Mouse (Mus musculus) frontal cortex, postnatal 25 days (tissue): ENCODE measurements around the gene Ahnak2.
"Not testable (repeated sequence)": the region's sequence is repeated elsewhere in the genome, so short reads cannot be mapped to it uniquely, and the experiment has no call there.

Source experiments
- DNase-seq, 2 experiments: peaks; one replicate each; pipeline ENCODE4 v3.0.0; 2022; ENCODE audit warnings: low spot score in 2 of 2

The Ahnak2 gene

DNA sequence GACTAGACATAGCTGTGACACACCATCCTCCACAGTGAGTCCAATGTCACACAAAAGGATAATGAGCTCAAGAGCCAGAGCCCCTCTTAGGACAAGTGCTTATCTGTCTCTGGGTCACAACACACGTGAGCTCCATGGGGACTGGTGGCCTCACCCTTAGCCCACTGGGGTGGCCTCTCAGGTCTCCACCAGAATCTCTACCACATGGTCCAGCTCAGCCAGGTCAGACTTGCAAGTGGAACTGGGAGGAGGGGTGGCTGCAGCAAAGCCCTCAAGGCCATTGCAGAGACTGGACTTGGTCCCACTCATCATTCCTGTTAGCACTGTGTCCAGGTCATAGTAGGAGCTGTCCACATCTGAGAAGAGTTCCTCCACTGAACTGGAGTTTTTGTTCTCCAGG is 18.8 kb upstream of the Ahnak2 start:
- no peak for DNase-seq

GRCm38 (mm10) chr12:112820401-112820999 is 18.0 kb upstream of the Ahnak2 start:
- no peak for DNase-seq

- DNase-seq: no peak
Observed at GRCm38 (mm10) chr12:112819057-112819662, 16.7 kb upstream of the Ahnak2 start.

GRCm38 (mm10) chr12:112816866-112817265 is 14.4 kb upstream of the Ahnak2 start:
- DNase-seq: not testable (repeated sequence)

DNA sequence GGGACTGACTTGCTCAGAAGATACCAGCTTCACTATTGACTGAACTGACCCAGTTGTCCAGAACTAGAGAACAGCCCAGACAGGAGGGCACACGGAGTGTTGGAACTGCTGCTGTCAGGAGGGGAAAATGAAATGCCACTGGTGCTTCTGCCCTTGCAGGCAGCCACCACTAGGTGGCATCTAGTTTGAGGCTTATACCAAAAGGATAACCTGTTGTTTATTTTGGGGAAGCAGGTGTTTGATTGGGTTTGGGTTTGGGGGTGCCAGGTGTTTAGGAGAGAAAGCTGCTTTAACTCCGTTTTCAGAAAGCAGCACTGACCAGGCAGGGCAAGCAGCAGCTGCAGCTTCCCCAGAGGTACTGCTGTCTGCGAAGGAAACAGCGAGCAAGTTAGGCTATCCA is 13.8 kb upstream of the Ahnak2 start:
- peak in 1 of 2 experiments; percentile 42 for DNase-seq

- DNase-seq: no peak
Observed at GRCm38 (mm10) chr12:112814682-112815470, 12.4 kb upstream of the Ahnak2 start.

DNA sequence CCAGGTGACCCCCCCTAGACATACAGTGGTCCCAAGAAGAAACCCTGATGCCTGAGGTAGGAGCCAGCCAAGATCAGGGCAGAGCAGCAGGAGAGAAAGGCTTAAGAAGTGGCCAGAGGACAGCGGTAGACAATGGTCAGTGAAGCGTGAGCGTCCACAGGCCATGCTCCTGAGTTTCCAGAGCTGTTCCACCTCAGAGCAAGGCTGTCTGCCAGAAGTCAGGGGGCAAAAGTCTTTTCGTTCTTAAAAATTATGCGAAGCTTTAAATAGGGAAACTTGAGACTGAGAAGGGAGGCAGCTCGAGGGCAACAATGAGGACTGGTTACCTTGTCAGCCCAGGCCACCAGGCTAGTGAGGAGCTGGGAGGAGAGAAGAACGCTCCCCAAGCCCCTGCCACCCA is 10.9 kb upstream of the Ahnak2 start:
- no peak for DNase-seq

DNA sequence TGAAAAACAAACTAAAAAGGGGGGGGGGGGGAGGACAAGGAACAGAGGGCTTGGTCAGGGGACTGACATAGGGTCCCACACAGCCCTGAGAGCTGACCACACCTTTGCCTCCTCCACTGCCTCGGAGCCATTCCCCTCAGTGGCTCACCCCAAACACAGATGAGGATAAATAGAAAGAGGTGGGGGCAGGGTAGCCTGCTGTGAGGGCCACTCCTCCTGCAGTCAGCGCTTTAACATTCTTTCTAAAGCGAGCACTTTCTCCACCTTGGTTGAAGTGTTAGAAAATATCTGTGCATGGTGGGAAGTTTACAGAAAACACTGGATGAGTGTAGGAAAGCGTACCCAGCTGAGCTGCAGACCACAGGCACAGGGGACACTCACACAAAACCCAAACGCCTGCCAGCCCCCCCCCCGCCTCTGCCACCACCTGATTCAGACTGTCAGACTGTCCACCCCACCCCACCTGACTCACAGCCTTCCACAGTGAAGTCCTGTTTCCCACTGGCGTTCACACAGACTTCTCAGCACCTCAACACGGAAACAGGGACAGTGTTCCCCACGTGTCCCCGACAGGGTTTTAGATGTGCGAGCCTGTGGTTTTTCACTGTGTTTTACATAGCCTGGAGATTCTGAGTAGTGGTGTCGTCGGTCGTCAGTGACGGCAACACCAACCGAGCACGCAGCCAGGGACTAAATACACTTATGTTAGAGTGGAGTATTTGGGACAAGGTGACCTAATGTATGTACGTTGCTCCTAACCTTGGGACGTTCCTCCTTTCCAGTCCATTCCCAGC is 7.8 kb upstream of the Ahnak2 start:
- no peak for DNase-seq

DNA sequence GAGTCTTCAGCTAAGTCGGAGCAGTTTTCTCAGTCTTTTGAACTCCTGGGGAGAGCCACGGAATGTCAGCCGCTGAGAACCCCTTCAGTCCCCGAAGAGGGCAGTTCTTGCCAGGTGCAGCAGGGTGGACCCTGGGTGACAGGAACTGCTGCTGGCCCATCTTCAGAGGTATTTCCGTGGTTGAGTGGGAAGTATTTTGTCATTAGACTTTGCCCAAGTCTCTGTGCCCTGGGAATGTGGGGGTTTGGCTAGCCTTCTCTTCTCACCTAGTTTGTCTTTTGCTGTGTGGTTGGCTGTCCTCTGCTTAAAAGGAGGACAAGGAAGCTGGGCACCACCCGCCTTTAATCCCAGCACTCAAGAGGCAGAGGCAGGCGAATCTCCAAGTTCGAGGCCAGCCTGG is 7.2 kb upstream of the Ahnak2 start:
- DNase-seq: no peak

DNA sequence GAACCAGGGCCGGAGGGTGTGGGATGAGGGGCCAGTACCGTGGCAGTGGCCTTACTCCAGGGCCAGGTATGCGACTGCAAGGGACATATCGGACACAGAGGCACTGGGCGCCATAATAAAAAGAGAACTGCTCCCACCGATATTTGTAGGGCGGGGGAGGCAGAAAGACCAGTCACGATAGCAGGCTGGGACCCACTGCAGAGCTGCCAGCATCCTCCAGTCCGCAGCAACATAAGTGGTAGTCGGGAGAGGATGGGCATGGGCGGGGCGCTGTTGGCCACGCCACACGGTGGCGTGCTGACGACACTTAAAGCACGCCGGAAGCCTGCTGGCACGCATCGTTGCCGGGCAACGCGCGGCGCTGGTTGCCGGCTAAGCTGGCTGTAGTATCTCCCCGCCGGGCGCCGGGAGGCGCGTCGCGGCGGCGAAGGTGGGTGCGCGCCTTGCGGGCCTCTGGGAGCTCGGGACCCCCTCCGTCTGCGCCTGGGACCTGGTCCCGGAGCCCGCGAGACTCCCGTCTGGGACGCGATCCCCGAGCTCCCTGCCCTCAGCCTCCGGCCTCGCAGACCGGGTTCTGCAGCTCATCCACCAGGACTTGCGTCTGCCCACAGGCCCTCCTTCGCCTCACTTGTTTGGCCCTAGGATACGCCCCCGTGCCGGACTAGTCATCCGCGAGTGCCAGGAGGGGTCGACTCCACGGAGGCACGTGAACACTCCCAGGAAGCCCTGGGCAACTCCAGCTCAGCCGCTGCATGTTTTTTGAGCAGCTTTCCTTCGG is 6.3 kb upstream of the Ahnak2 start, which contains the start of gene Clba1:
Clba1 (plus strand) TSS at position 351 of the 778 bp plus-strand sequence.
- peak; percentile 84 to 86 for DNase-seq

- no peak for DNase-seq
Observed at GRCm38 (mm10) chr12:112808212-112808586, 5.7 kb upstream of the Ahnak2 start.

DNA sequence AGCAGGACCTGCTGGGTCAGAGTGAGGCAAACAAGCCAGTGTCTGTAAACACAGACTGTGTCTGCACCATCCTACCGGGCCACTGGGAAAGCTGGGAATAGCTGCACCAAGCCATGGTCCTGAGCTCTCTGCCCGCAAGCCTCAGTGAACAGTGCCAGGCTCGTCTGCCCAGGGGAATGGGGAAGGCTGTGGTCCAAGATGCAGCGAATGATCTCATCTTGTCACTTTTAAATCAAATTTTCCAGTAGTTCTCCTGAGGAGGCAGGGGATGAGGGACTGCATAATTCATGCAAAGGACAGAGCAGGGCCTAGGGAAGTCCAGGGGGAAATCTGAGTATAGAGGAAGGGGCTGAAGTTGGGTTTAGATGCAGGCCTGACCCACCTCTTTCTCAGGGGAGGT is 5.3 kb upstream of the Ahnak2 start:
- DNase-seq: no peak

DNA sequence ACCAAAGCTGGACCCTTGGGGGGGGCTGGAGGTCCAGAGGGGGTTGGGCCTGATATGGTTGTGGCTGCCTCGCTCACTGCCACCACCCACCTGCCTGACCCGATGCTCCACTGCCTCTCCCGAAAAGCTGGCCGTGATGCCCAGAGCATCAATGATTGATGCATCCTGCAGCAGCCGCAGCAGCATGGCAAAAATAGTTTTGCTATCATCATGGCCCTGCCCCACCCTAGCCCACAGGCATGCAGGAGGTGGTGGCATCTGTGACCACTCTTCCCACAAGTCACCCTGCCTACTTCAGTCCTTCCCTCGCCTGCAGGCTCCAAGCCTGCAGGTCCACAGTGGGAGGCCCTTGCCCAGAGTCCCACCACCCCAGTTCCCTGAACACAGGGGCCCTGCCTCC is 3.6 kb upstream of the Ahnak2 start:
- no peak for DNase-seq

DNA sequence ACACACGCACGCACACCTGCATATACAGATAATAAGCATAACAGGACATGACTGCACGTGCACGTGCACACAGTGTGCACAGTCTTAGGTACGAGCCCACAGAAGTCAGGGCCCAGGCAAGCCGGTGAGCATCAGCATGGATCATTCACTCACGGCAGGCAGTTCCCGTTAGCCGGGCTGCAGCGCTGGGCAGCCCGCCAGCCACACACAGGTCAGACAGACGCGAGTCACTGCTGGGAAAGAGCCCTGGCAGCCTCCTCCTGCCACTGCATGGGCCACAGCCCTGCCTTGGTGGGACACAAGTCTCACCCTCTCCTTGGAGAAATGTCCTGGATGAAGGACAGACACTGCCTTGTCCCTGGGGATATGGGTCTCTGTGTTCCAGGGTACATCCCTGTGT is 1.6 kb upstream of the Ahnak2 start:
- DNase-seq: no peak

- no peak for DNase-seq
Observed at GRCm38 (mm10) chr12:112802917-112803316, 460 bp upstream of the Ahnak2 start.

DNA sequence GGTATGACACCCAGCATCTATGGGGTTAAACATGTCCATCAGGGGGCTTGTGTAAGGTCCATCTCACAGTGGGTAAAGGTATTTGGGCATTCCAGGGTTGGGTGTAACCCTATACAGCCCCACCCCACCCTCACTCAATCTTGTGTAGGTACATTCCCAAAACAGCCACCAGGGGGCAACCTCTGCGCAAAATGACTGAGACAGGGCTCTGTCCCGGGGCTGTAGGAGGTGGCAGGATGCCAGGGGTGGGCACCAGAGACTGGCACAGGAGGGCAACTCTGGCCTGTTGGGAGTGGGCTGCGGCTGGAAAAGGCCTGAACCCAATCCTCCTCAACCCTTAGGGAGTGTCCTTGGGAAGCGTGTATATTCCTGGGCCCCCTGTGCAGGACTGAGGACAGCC is 2.0 kb downstream of the Ahnak2 start:
- DNase-seq: peak; percentile 59

GRCm38 (mm10) chr12:112799237-112799970 is 3.1 kb downstream of the Ahnak2 start:
- DNase-seq: no peak

DNA sequence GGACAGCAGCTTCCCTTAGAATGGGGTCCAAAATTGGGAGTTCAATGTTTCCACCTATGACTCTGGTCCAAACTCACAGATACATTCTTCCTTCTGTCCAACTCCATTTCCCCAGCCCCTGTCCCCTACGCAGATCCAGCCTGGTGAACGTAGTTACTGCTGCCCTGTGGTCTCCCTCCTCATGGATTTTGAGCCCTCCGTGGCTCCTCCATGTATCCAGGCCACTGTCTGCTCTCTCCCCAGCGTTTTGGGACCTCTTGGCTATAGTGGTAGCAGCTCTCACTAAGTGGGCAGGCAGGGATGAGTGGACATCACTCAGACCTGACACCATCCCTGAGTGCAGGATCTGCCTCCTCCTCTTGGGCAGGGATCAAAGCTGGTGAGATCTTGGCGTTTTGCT is 3.7 kb downstream of the Ahnak2 start:
- DNase-seq: no peak

GRCm38 (mm10) chr12:112798332-112798681 is 4.2 kb downstream of the Ahnak2 start:
- DNase-seq: no peak

DNA sequence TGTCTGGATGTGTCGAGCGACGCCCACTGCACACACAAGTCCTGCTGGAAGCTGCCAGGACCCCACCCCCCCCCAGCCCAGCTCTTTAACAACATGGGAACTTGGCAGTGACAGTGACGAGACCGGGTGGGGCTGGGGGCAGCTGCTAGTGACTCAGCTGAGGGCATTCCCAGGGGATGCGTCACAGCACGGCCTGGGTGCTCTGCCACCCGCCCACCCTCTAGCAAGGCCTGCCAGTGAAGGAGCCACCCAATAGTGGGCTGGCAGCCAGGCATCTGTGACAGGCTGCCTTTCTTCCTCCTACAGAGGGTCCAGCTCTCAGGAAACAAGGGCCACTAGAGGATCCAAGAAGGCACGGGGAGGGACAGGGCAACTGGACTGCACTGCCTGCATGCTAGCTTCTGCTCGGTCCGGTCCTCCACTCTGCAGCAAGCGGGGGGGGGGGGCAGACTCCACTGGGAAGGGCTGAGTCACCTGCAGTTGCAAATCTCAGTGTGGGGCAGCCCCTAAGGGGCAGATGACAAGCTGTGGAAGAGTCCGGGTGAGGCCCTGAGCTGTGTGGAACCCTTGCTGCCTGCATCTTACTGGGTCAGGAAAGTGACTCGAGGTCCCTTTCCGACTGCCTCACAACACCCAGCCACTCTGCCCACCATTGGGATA is 4.7 kb downstream of the Ahnak2 start:
- DNase-seq: no peak
